Mouse (Mus musculus) midbrain, embryonic 12.5 days (tissue): ENCODE data around the gene Rnf113a1. TPM values are rescaled to one million over a fixed set of nuclear protein-coding genes. Genes with fewer than 3 reads are reported as not detected.
"Not testable (repeated sequence)": the region's sequence is repeated elsewhere in the genome, so short reads cannot be mapped to it uniquely, and the experiment has no call there.

ENCODE experiments used
- ATAC-seq: fragments of 200-750 bp; cut with Nextera tagmentation; 2 replicates; pipeline ENCODE4 v1.8.0; 2017; ENCODE audit warnings: low read depth, moderate TSS enrichment, moderate library complexity; ENCODE audit not compliant: low FRiP score
- H3K27ac ChIP-seq: fragments of 300-500 bp; sonication (generic); replicated peaks from 2 replicates; pipeline ENCODE4 v1.5.1; 2016; ENCODE audit warnings: mild to moderate bottlenecking
- H3K27me3 ChIP-seq: fragments of 300-500 bp; sonication (generic); 2 replicates; pipeline ENCODE4 v1.6.1; 2016; ENCODE audit warnings: mild to moderate bottlenecking
- H3K36me3 ChIP-seq: fragments of 300-500 bp; sonication (generic); 2 replicates; pipeline ENCODE4 v1.6.1; 2016
- H3K4me1 ChIP-seq: fragments of 300-500 bp; sonication (generic); 2 replicates; pipeline ENCODE4 v1.6.1; 2016
- H3K4me2 ChIP-seq: fragments of 300-500 bp; sonication (generic); replicated peaks from 2 replicates; pipeline ENCODE4 v1.6.1; 2016; ENCODE audit warnings: mild to moderate bottlenecking, moderate library complexity
- H3K4me3 ChIP-seq: fragments of 300-500 bp; sonication (generic); 2 replicates; pipeline ENCODE4 v1.5.1; 2016; ENCODE audit warnings: mild to moderate bottlenecking
- H3K9ac ChIP-seq: fragments of 300-500 bp; sonication (generic); replicated peaks from 2 replicates; pipeline ENCODE4 v1.6.1; 2016; ENCODE audit warnings: mild to moderate bottlenecking, moderate library complexity
- H3K9me3 ChIP-seq: fragments of 300-500 bp; sonication (generic); 2 replicates; pipeline ENCODE4 v1.6.1; 2016; ENCODE audit warnings: mild to moderate bottlenecking
- WGBS: fragments of 180-500 bp; shearing (Covaris S2); methylation state at CpG from one replicate; pipeline ENCODE4 v1.1.7; 2016; 5-methylcytosine and 5-hydroxymethylcytosine counted together
- polyA plus RNA-seq: library from polyadenylated mRNA; unstranded; fragments of >200 nt; fragmentation: Nextera tagmentation; extraction: Ambion mirVana; gene quantifications from 2 replicates; pipeline ENCODE4 v1.2.1, GENCODE M21; 2016

Gene Rnf113a1
- polyA plus RNA-seq, 1 experiment from 2014 or later: 17.0 TPM

DNA sequence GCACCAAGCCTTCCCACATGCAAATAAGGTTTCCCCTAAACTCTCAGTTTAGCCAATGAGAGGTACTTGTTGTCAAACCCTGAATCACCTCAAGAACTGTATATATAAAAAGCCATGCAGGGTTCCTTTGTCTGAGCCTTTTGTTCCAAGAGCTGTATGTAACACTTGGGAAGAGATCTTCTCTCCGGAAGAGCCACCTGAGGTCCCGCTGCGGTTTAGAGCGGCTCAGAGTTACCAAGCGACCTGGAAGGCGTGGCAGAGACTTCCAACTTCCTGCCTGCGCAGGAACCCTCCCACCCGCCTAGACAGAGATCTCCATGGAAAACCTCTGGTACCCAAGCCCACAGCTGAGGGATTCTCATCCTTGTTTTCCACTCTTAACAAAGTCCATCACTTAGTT lies 7.6 kb downstream of the Rnf113a1 start:
- Histone ChIP-seq H3K36me3 (no peaks in the 10 kb centered on the region), H3K4me2 (no peak overlapping the region), H3K27ac (no peak overlapping the region), H3K27me3 (no peaks in the 10 kb centered on the region), H3K4me1 (no peaks in the 10 kb centered on the region), H3K9me3 (no peaks in the 10 kb centered on the region), H3K4me3 (no peak overlapping the region), H3K9ac (no peak overlapping the region)
- ATAC-seq: no peak
- 57% methylated on average over 8 of the region's 8 CpGs for WGBS

- Histone ChIP-seq H3K9ac (no peak within 1 kb of the TSS), H3K27me3 (no peaks in the 10 kb centered on the region), H3K27ac (no peak within 1 kb of the TSS), H3K4me1 (no peaks in the 10 kb centered on the region), H3K9me3 (no peaks in the 10 kb centered on the region), H3K36me3 (no peaks in the 10 kb centered on the region), H3K4me3 (no peak within 1 kb of the TSS), H3K4me2 (no peak within 1 kb of the TSS)
- WGBS: 83% methylated on average over 10 of the region's 10 CpGs
- ATAC-seq: no peak
These were observed 19.9 kb downstream of the Rnf113a1 start, which contains the start of gene Gm9 for GRCm38 (mm10) chrX:37210941-37211340. Gene Gm9 (minus strand): TSS chrX:37211041.

- ATAC-seq, H3K4me3 ChIP-seq, H3K4me2 ChIP-seq, H3K36me3 ChIP-seq, H3K9me3 ChIP-seq, H3K4me1 ChIP-seq, H3K27ac ChIP-seq, H3K9ac ChIP-seq, H3K27me3 ChIP-seq: not testable (repeated sequence)
- 91% methylated on average over 1 of the region's 1 CpGs for WGBS
These were observed 31.1 kb downstream of the Rnf113a1 start, which contains the start of gene Rhox1 for GRCm38 (mm10) chrX:37222158-37222557. Gene Rhox1 (minus strand): TSS chrX:37222258.

Other genes with a start within 250 kb of the Rnf113a1 start
- 49.2 and 55.5 TPM in 2 replicates for gene Sept6, start 199.5 kb upstream of the Rnf113a1 start, polyA plus RNA-seq
- not detected in 2 replicates for gene Sowahd, start 142.4 kb upstream of the Rnf113a1 start, polyA plus RNA-seq
- 412 and 427 TPM in 2 replicates for gene Rpl39, start 105.8 kb upstream of the Rnf113a1 start, polyA plus RNA-seq
- 23.7 and 24.1 TPM in 2 replicates for gene Upf3b, start 80.9 kb upstream of the Rnf113a1 start, polyA plus RNA-seq
- gene Nkap, start 64.5 kb upstream of the Rnf113a1 start, polyA plus RNA-seq: 23.9 and 28.6 TPM in 2 replicates
- gene Akap14, start 22.4 kb upstream of the Rnf113a1 start, polyA plus RNA-seq: 0.17 TPM in 1 of 2 replicates, not detected in the other
- 412 and 415 TPM in 2 replicates for gene Ndufa1, start 82 bp upstream of the Rnf113a1 start, polyA plus RNA-seq
- not detected in 2 replicates for gene Gm9, start 19.8 kb downstream of the Rnf113a1 start, polyA plus RNA-seq
- not detected in 2 replicates for gene Rhox1, start 31.0 kb downstream of the Rnf113a1 start, polyA plus RNA-seq
- gene Rhox2a, start 53.7 kb downstream of the Rnf113a1 start, polyA plus RNA-seq: 0.32 TPM in 1 of 2 replicates, not detected in the other
- gene Rhox3a, start 58.7 kb downstream of the Rnf113a1 start, polyA plus RNA-seq: not detected in 2 replicates
- gene Rhox4a, start 74.1 kb downstream of the Rnf113a1 start, polyA plus RNA-seq: not detected in 2 replicates
- gene Rhox3a2, start 188.8 kb downstream of the Rnf113a1 start, polyA plus RNA-seq: not detected in 2 replicates
- gene Rhox4a2, start 199.6 kb downstream of the Rnf113a1 start, polyA plus RNA-seq: 0.56 TPM in 1 of 2 replicates, not detected in the other
- 0.43 TPM in 1 of 2 replicates, not detected in the other for gene Rhox2b, start 220.8 kb downstream of the Rnf113a1 start, polyA plus RNA-seq
- 0.24 TPM in 1 of 2 replicates, not detected in the other for gene Rhox4b, start 241.2 kb downstream of the Rnf113a1 start, polyA plus RNA-seq